ENCODE assay signal across 10 mouse cellular contexts in genomic region chr1:191641438-191641837, GRCm38 (mm10).
DNase-seq lines count a peak whose midpoint lies in the region; ATAC-seq and TF ChIP-seq lines count a peak whose summit lies in the region.
"Had no signal": no experiment of that assay in that cellular context is flagged by ENCODE, and none has a peak within 500 bp of the region (broad histone marks: within the 10 kb centered on the region; RNA-seq: fewer than 3 reads in every experiment).

No protein-coding gene starts in this region.

- peak; percentile 35 for DNase-seq in adrenal gland, adult 2 months
- no peak for DNase-seq in adrenal gland, postnatal 4 days (ENCODE audit: low spot score in 2 of 2)
- peak; percentile 32 to 44 for DNase-seq in heart, adult 2 months
- DNase-seq in lung, embryonic 14.5 days, result peak; percentile 13
- DNase-seq in cerebellum, postnatal 25 days, result no peak
- no peak for DNase-seq in right cerebral cortex, adult 2 months (ENCODE audit: low spot score in 2 of 2)
- DNase-seq: gastrocnemius, postnatal 36 days had no signal

- intact Hi-C loops in heart, adult 2 months (cut with DNase I), result no loop called here

- peaks cover 4% of the 10 kb centered on the region; the same call in 1 of the 2 replicates for H3K4me1 ChIP-seq in heart, adult 2 months (ENCODE audit: control insufficient read depth, insufficient read depth, low read length)
- 0 out of 2 replicates have a peak, but pooled peaks cover 5% of the 10 kb centered on the region for H3K4me1 ChIP-seq in kidney, embryonic 16.5 days (ENCODE audit: insufficient read depth, low read length)
- H3K4me1 ChIP-seq in lung, embryonic 14.5 days (ENCODE audit: insufficient read depth), result no peaks in the 10 kb centered on the region
- H3K4me1 ChIP-seq: embryonic facial prominence, embryonic 15.5 days had no signal

- no peak for TF ChIP-seq POLR2A in heart, adult 2 months (IDR thresholded peaks at IDR 0.05; ENCODE audit: insufficient read depth, low read depth, low read length)

- 0 out of 2 replicates have a peak, but pooled peaks have one; percentile 33 for TF ChIP-seq EP300 in heart, adult 2 months (IDR thresholded peaks at IDR 0.05; ENCODE audit: insufficient read depth, low read depth, low read length)

- no peak overlapping the region; the same call in 1 of the 2 replicates for H3K27ac ChIP-seq in heart, adult 2 months
- no peak overlapping the region for H3K27ac ChIP-seq in kidney, embryonic 16.5 days (ENCODE audit: low read length)
- no peak overlapping the region for H3K27ac ChIP-seq in lung, embryonic 14.5 days (ENCODE audit: low read depth)
- H3K27ac ChIP-seq: embryonic facial prominence, embryonic 15.5 days had no signal

- H3K36me3 ChIP-seq in heart, adult 2 months (ENCODE audit: control insufficient read depth, insufficient read depth, low read length), result no peaks in the 10 kb centered on the region
- no peaks in the 10 kb centered on the region for H3K36me3 ChIP-seq in kidney, embryonic 16.5 days (ENCODE audit: insufficient read depth, low read length)
- no peaks in the 10 kb centered on the region for H3K36me3 ChIP-seq in lung, embryonic 14.5 days (ENCODE audit: insufficient read depth)
- H3K36me3 ChIP-seq: embryonic facial prominence, embryonic 15.5 days had no signal

- no peak for TF ChIP-seq CTCF in heart, adult 2 months (IDR thresholded peaks at IDR 0.05)
- TF ChIP-seq CTCF in lung, embryonic 14.5 days (IDR thresholded peaks at IDR 0.05; ENCODE audit: low read depth), result no peak

- ATAC-seq in kidney, embryonic 16.5 days (ENCODE audit: low FRiP score, low TSS enrichment), result peak; percentile 74
- ATAC-seq in lung, embryonic 14.5 days (ENCODE audit: insufficient read depth), result no peak
- no peak for ATAC-seq in CD4-positive, CD25-positive, alpha-beta regulatory T cell, adult 4 months

- no peaks in the 10 kb centered on the region for H3K27me3 ChIP-seq in heart, adult 2 months (ENCODE audit: control insufficient read depth, insufficient read depth, low read length)
- no peaks in the 10 kb centered on the region for H3K27me3 ChIP-seq in kidney, embryonic 16.5 days (ENCODE audit: insufficient read depth, low read length)
- H3K27me3 ChIP-seq in lung, embryonic 14.5 days (ENCODE audit: insufficient read depth, low read length), result no peaks in the 10 kb centered on the region

- no peak overlapping the region for H3K4me3 ChIP-seq in heart, adult 2 months
- no peak overlapping the region for H3K4me3 ChIP-seq in kidney, embryonic 16.5 days (ENCODE audit: low read length)
- H3K4me3 ChIP-seq in lung, embryonic 14.5 days (ENCODE audit: low read depth, low read length), result no peak overlapping the region
- H3K4me3 ChIP-seq: embryonic facial prominence, embryonic 15.5 days had no signal

- no peaks in the 10 kb centered on the region for H3K9me3 ChIP-seq in kidney, embryonic 16.5 days (ENCODE audit: low read length)
- no peaks in the 10 kb centered on the region for H3K9me3 ChIP-seq in lung, embryonic 14.5 days (ENCODE audit: low read depth, low read length)
- H3K9me3 ChIP-seq: embryonic facial prominence, embryonic 15.5 days had no signal

- H3K9ac ChIP-seq in heart, adult 2 months (ENCODE audit: low read depth, low read length), result no peak overlapping the region
- H3K9ac ChIP-seq in kidney, embryonic 16.5 days (replicated peaks; ENCODE audit: low read length), result no peak overlapping the region
- no peak overlapping the region for H3K9ac ChIP-seq in lung, embryonic 14.5 days
- H3K9ac ChIP-seq: embryonic facial prominence, embryonic 15.5 days had no signal

- no peak overlapping the region for H3K4me2 ChIP-seq in kidney, embryonic 16.5 days (replicated peaks; ENCODE audit: low read depth, low read length)
- H3K4me2 ChIP-seq in lung, embryonic 14.5 days, result no peak overlapping the region
- H3K4me2 ChIP-seq: embryonic facial prominence, embryonic 15.5 days had no signal

- 8% methylated on average over 2 of the region's 2 CpGs for WGBS in heart, adult 2 months
- 10% methylated on average over 2 of the region's 2 CpGs for WGBS in kidney, embryonic 16.5 days
- 17% methylated on average over 2 of the region's 2 CpGs for WGBS in lung, embryonic 14.5 days

- no peaks in the 10 kb centered on the region for H3K79me2 ChIP-seq in heart, adult 2 months (replicated peaks; ENCODE audit: control insufficient read depth, insufficient read depth, low read length)

Comparison
In these comparisons a context has a peak if more than half of its experiments do, and no peak if none do; other contexts are left out.
1. DNase-seq: peak in adrenal gland, adult 2 months (single experiment), heart, adult 2 months (2 of 2) and lung, embryonic 14.5 days (single experiment); none in adrenal gland, postnatal 4 days (0 of 2), cerebellum, postnatal 25 days (0 of 2) and right cerebral cortex, adult 2 months (0 of 2).